Mouse (Mus musculus) embryo, embryonic 9.5 days (tissue): ENCODE results near the gene Cd47.
"Not testable (repeated sequence)": the region's sequence is repeated elsewhere in the genome, so short reads cannot be mapped to it uniquely, and the experiment has no call there.

ENCODE experiments used
- DNase-seq: peaks from one replicate; pipeline ENCODE4 v3.0.0-alpha.2; 2017; ENCODE audit errors: extremely low spot score

The Cd47 gene

DNA sequence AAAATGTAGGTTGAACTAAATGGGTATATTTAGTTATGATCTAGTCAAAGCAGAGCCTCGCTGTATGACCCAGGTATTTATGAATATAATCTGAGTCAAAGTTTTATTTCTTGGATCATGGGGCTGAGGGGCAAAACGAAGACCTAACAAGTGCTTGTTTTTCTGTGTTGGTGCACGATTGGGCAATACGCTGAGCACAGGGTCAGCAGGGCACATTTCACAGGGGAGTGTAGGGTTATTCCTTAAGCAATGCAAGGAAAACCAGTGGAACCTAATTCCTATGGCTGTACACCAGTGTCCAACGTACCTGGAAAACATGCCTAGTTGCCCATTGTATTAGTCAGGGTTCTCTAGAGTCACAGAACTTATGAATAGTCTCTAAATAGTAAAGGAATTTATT is 12.6 kb upstream of the Cd47 start:
- DNase-seq, result no peak

DNA sequence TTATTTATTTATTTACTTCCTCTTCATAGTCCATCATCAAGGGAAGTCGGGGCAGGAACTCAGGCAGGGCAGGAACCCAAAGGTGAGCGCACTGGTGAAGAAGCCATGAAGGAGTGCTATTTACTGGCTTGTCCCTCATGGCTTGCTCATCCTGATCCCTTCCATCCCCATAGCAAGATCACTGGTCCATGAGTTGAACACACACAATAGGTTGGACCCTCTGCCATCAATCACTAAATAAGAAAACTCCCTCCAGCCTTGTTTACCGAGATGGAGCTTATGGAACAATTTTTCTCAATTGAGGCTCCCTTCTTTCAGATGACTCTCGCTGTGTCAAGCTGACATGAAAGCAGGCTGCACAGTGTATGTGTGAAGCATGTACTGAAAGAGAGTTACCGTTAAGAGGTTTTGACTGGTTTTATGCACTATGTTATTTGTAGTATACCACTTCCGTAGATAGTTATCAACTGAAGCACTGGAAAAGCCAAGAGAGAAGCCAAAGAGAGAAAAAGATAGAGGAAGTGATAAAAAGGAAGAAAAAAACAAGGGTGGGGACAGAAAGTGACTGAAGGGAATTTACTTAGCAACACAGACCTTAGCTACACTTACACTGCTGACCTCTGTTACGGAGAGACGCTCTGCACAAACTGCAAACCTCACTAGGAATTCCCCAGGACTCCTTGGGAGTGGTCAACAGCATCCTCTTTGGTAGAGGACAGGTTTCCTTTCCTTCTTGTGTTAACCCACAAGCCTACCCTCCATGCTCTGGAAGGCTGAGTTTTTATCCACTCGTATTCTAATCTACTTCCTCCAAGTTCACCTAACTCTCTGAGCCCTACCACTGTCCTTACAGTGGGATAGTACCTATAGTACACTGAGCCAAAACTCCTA is 9.5 kb upstream of the Cd47 start:
- DNase-seq, result no peak

DNA sequence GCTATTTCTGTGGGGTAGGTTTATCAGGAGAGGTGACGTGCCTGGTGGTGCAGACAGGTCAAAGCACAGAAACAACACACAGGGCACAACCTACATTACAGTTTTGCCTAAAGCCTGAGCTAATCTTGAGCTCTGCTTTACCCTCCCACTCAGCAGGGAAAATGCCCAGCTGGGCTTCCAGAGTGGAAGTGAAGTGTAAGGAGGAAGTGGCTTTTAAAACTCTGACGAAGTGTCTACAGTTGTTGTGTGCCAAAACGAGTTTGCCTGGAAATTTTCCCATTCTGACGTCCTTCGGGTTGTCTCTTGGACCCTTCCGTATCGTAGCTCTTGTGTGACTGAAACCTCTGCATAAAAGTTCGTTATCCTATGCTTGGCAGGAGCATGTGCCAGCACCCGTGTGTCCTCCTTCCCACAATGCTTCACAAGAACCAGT is 7.9 kb upstream of the Cd47 start:
- no peak for DNase-seq

DNA sequence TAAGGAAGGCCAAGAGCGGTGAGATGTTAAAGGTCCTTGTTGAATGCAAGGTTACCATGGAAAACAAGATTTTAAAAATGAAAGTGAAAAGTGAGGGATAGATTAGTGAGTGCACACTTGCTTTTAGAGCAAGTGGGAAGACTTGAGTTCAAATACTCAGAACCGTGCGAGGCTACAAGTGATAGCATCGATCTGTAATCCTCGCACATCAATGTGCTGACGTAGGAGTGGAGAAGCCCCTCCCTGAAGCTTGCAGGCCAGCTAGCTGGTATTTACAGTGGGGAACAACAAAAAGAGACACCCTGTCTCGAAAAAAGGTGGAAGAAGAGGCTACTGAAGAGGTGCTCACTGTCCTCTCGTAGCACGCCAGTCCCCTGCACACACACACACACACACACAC is 6.7 kb upstream of the Cd47 start:
- DNase-seq, result no peak

DNA sequence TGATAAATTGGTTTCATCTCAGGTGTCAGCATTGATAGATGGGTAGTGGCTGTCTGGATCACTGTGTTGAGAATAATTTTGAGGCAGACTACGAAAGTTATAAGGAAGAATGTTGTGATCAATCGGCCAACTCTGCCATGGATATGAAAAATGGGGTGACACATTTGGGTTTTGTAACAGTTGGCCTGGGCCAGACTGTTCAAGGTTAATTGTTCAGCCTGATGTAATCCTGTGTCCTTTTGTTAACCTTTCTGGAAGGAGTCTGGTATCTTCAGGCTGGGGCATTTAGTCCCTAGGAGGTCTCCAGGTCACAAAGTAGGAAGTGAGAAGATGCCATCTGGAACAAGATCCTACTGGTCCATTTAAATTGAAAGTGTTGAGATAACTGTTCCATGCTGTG is 4.1 kb upstream of the Cd47 start:
- DNase-seq, result no peak

DNA sequence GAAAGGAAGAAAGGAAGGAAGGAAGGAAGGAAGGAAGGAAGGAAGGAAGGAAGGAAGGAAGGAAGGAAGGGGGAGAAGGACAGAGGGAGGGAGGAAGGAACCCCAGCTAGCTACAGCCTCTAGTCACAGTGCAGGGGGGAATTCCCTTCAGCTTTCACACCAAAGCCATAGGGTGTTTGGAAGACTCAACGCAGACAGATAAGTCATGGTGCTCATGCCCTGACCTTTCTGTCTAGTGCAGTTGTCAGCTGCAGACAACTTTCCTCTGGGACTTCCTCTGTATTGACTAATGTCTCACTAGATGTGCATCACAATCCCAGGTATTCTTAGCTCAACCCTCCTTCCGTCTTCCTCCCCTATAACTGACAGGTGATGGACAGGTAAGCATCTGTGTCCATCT is 3.4 kb upstream of the Cd47 start:
- no peak for DNase-seq

DNA sequence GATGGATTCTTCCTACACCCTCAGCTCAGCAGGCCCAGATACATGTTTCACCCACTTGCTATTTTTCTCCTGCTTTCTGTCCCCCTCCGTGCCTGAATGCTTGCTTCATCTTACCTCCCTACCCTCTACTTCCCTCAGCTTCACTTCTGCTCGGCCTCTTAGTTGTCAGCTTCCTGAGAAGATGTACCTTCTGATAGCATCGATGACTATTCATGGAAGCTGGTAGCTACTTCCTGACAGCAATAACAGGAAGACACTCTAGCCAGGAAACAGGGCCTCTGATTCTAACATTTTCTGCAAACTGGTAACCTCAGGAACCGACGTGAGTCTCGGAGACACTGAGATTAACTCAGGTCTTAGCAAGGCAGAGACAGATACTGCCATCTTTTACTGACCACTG is 1.5 kb upstream of the Cd47 start:
- no peak for DNase-seq

DNA sequence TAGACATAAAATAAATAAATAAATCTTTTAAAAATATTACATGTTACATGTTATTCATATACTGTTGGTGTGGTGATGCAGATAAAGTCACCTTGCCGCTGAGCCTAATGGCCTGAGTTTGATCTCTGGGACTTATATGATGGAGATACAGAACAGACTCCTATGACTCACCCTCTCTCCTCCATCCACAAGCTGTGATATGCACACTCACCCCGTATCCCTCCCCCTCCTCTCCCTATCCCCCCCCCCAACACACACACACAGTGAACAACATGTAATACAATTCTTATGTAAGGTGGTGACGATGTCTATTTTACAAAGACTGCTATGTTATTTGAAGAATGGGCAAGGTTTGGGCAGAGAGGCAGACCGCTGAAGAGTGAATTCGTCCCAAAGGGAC is 663 bp downstream of the Cd47 start:
- no peak for DNase-seq

DNA sequence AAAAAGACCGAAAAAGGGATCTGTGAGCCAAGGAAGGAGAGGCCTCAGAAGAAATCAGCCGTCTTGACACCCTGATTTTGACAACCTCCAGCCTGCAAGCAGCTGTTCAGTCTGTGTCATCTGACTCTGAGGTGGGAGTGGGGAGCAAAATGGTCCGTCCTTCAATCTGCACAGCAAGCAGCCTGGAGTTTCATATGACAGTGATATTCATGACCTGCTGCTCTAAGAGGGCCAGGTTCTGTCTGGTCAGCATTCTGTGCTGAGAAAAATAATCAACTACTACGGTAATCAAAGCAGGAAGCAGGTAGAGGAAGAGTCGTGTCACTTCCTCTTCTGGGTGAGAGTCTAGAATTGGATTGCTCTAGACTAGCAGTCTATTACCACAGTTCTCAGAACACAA is 1.1 kb downstream of the Cd47 start:
- DNase-seq, result no peak

DNA sequence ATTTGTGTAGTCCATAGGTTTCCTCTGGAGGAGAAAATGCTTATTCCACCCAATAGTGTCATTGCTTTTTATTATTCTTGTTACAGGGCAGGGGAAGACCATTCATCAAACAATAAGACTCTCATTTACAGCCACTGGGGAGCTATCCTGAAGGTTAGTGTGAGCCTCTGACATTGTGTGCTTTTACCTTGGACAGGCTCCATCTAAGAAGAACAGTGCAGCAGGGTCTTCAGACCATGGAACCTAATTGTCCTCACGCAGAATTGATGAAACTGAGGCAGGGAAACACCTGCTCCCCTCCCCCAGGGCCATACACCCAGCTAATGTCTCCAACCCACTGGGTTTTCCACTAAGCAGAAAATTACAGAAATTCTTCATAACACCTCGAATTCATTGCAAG is 2.7 kb downstream of the Cd47 start:
- no peak for DNase-seq

DNA sequence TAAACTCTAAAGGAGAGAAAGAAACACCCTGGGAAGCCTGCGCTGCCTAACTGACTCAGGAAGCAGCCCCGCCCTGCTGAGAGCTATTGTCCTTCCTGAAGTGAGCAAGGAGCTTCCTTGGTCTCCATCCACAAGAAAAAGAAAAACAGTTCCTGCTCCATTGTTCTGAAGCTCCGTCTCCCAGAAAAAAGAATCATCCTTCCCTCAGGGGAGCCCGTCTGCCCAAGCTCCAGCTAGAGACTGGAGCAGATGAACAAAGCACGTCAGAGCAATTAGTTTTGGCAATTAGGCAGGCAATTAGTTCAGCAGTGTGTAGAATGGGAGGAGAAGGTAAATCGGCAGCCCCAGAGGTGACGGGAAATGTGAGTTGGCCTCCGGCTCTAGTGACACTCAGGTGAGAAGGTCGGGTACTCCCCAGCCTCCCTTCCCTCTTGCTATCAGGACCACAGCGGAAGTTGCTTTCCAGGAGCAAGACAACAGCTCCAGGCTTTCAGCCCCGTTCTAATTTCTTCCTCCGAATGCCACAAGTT is 3.7 kb downstream of the Cd47 start:
- peak; percentile 54 for DNase-seq

DNA sequence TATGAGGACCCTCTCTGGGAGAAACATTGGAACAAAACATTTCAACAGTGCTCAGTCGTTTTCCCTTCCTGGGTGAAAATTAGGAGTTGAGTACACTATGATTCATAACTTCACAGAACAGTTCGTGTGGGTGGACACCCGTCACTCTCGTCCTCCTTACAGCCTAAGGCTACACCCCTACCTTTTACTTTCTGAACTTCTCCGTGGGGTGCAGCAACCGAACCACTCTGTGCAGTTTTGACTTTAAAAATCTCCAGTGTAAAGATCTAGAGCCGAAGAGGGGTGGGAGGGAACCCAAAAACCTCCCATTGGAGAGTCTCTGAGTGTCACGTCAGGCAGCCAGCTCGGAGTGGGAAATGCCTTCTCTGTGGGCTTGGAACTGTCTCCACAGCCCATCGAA is 6.6 kb downstream of the Cd47 start:
- DNase-seq, result no peak

DNA sequence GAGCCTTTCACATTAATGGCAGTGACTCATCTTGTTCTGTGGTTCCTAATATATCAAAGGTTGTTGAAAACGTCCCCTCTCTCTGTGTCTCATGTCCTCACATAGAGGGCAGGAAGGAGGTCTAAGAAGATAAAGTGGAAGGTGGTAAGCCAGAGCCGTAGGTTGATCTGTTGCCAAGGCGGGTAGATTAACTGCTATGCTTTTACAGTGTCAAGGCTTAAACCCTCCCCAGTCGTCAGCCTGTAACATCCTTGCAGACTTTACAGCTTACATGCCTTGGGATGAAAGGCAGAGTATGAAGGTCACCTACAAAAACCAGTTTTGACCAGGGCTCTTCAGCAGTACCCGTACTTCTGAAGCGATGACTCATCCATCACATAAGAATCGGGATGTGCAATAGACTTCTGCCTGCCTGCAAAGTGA is 7.1 kb downstream of the Cd47 start:
- no peak for DNase-seq

DNA sequence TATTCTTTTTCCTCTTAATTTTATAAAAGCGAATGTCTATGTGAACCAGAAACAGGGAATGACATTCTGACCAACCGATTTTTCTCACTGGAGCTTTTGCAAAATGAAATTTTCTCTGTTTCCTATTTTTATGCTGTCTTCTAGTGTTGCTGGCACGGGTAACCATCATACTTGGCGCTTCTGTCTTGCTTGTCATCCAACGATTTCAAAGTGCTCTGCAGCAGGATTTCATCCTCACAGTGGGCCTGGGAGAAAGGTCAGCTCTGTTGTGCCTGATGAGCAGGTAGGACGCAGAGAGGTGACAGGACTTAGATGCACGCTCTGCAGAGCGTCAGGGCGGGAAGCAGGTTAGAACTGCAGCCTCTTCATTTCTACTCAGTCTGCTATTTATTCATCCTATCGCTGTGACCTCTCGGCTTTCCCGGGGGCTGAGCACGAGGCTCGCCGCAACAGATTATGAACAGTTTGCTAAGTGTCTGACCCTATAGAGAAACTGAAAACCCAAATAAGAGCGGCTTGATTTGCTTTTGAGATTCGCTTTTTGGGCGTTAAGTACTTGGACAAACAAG is 7.6 kb downstream of the Cd47 start:
- DNase-seq, result no peak

DNA sequence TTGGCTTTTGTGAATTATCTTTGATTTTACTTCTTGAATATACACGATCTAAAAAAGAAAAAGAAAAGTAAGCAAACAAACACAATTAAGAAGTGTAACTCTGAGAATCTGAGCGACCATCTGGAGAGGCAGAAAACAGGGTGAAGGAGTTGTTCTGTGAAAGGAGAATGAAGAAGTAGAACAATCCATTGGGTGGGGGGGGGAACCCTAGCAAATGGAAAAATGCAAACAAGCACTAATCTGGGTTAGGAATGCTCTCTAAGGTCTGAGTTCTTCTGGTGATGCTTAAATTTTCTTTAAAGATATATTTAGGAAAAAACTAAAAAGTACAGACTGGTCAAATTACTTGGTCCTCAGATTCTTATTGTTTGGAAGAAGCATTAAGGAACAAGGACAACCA is 11.6 kb downstream of the Cd47 start:
- no peak for DNase-seq

DNA sequence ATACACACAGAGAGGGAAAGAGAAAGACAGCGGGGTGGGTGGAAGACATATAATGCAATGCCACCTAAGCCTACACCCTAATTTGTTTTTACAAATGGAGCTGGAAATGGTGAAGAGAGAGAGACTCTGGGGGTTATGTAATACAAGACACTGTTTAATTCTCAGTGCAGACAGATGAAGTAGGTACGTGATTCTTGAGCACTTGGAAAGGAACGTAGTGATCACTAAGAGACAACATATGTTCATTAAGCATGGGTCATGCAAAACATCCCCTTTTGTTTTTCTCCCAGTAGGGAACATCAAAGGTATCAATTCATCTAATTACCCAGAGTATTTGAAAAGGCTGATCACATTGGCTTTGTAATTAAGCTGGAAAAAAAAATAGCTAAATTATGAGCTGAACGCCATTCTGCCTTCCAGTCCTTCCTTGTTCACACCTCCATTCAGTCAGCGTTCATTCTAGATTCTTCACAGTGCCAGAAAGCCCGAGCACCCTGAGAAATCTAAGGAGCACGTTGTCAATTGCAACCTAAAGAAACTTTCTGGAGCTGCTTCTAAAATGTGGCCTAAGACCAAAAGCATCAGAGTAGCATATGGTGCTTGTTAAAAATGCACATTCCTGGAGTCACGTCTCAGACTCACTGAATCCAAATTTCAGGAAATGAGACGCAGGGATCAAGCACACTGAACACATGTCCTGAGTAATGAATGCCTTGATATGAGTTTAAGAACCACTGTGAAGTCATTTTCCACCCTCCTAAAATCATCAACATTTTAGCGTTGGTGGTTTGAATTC is 12.7 kb downstream of the Cd47 start:
- DNase-seq, result no peak

DNA sequence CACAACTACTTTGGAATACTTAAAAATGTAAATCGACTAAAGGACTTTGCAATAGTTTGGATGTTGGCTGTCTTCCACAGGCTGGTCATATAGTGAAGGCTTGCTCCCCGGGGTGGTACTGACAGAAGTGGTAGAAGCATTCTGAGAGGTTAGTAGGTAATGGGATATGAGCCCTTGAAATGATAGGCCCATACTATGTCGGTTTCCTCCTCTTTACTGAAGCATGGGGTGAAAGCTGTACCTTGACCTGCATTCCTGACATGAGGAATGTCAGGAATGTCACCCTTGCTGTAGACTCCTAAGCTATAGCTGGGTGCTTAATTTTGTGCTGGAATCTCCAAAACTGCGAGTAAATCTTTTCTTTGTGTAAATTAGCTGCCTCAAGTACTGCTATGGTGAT is 14.1 kb downstream of the Cd47 start:
- no peak for DNase-seq

DNA sequence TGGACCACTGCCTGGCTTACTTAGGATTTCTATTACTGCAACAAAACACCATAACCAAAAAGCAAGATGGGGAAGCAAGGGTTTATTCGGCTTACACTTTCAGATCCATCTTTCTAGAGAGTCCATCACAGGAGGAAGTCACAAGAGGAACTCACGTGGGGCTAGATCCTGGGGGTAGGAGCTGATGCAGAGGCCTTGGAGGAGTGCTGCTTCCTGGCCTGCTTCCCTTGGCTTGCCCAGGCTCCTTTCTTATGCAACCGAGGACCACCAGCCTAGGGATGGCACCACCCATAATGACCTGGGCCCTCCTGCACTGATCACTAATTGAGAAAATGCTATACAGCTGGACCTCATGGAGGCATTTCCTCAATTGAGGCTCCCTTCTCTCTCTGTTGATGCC is 16.6 kb downstream of the Cd47 start:
- no peak for DNase-seq

DNA sequence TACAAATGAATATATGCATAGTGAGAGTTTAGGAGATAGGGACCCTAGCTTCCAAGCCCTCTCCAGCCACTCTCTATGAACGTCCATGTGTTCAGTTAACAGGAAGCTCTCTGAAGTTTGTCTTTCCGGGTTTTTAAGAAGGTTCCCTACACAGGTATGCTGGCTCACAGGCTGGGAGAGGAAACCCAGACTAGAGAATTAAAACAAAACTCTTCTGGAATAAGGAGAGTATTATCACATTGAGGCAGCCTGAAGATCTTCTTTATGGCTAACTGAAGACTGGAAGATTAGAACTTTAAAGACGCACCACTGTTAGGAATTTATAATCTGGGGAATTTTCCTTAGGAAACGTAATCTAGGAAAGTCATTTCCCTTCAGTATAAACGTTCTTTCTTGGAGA is 17.8 kb downstream of the Cd47 start:
- DNase-seq, result no peak

DNA sequence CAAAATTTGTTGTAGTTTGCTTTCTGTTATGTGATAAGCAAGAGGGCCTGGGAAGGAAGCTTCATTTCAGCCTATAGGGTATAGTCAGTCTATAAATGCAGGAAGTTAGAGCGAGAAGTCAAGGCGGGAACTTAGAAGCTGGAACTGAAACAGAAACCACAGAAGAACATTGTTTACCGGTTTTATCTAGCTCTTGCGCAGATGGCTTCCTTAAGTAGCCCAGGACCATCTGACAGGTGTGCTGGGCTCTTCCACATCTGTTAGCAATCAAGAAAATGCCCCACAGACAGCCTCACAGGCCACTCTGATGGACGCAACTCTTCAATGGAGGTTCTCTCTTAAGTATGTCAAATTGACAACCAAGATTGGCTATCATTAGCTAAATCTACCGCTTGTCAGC is 18.3 kb downstream of the Cd47 start:
- DNase-seq, result no peak

DNA sequence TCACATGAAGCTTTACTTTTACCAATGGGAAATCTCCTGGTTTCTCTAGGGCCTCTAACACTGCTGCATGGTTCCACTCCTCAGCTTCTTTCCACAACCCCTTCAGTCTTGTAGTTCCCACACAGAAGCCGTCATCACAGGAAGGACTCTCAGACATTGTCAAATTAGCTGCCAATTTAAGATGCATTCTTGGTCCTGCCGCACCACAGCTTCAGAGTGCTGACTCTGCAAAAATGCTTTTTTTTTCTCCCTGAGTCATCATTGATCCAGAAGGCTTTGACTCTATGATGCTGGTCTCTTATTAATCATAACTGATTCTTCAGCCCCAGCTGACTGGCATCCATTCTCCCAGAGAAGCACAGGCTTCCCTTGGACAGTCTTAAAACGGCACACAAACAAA is 19.2 kb downstream of the Cd47 start:
- no peak for DNase-seq

DNA sequence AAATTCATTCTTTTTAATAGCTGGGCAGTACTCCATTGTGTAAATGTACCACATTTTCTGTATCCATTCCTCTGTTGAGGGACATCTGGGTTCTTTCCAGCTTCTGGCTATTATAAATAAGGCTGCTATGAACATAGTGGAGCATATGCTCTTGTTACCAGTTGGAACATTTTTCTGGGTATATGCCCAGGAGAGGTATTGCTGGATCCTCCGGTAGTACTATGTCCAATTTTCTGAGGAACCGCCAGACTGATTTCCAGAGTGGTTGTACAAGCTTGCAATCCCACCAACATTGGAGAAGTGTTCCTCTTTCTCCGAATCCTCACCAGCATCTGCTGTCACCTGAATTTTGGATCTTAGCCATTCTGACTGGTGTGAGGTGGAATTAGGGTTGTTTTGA is 30.6 kb downstream of the Cd47 start:
- not testable (repeated sequence) for DNase-seq

DNA sequence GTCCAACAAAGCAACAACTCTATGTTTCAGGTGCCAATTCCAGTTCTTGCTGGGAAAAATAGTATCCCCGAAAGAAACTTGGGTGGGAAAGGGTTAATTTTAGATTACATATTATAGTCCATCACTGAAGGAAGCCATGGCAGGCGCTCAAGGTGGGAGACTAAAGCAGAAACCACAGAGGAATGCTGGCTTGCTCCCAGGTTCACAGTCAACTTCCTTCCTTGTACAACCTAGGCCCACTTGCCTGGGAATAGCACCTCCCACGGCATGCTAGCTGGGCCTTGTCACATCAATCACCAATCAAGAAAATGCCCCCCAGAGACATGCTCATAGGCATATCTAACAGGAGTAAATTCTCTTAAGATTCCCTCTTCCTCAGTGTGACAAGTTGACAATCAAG is 32.0 kb downstream of the Cd47 start:
- DNase-seq, result no peak
